Mouse (Mus musculus) megakaryocyte, embryonic 14.5 days (primary cell): ENCODE measurements at regions not wholly inside any gene's neighbourhood (a gene's known extent, or its start where the extent isn't known, plus 50 kb on each side); places are given as distances from the start of the nearest gene placed in this dataset.

Source experiments
- H3K27me3 ChIP-seq: replicated peaks from 2 replicates; pipeline ENCODE3; 2012; ENCODE audit warnings: inconsistent platforms
- H3K36me3 ChIP-seq: replicated peaks from 2 replicates; pipeline ENCODE3; 2012; ENCODE audit warnings: low read length, inconsistent platforms, mixed read lengths
- H3K4me1 ChIP-seq: 2 replicates; pipeline ENCODE4 v1.6.1; 2012; ENCODE audit warnings: inconsistent platforms
- H3K4me3 ChIP-seq: replicated peaks from 2 replicates; pipeline ENCODE3; 2012; ENCODE audit warnings: moderate library complexity, mild to moderate bottlenecking, inconsistent platforms
- H3K9me3 ChIP-seq: 2 replicates; pipeline ENCODE4 v1.6.1; 2012; ENCODE audit warnings: inconsistent platforms
- FLI1 ChIP-seq: IDR thresholded peaks from 2 replicates; pipeline ENCODE4 v1.6.1; 2012; ENCODE audit warnings: low read length, inconsistent platforms, mixed read lengths
- GATA1 ChIP-seq: IDR thresholded peaks from 3 replicates; pipeline ENCODE4 v1.6.1; 2012; ENCODE audit warnings: mixed read lengths, low read length, inconsistent platforms, borderline replicate concordance

DNA sequence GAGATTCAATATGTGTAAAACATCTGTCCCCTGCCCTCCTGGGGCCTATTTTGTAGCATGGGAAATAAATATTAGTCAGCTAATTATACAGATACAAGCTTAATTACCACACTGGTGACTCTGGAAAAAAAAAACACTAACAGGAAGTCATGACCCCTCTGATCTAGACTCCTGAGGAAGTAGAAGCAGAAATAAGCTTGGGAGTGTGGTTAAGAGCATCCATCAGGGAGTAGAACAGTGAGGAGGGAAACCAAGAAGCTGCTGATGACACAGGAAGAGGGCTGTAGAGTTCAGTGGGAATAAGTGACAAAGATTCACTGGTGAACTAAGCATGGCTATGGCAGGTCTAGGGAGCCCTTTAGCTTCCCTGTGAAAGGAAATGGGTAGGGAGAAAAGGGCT lies 360.0 kb downstream of the Ndufa4 start:
- peaks cover 10% of the 10 kb centered on the region; the same call in 1 of the 2 replicates for H3K9me3 ChIP-seq
- H3K4me1 ChIP-seq, result peaks cover 30% of the 10 kb centered on the region
- H3K4me3 ChIP-seq, result no peak overlapping the region
- peaks cover 2% of the 10 kb centered on the region for H3K36me3 ChIP-seq
- H3K27me3 ChIP-seq, result no peaks in the 10 kb centered on the region
- TF ChIP-seq GATA1, result no peak
- TF ChIP-seq FLI1, result no peak

GRCm38 (mm10) chr6:11534930-11535880 lies 372.1 kb downstream of the Ndufa4 start:
- Histone ChIP-seq H3K36me3 (no peaks in the 10 kb centered on the region), H3K9me3 (no peaks in the 10 kb centered on the region), H3K27me3 (no peaks in the 10 kb centered on the region), H3K4me3 (no peak overlapping the region), H3K4me1 (peaks cover 13% of the 10 kb centered on the region)
- TF ChIP-seq FLI1 (no peak), GATA1 (no peak)

GRCm38 (mm10) chr6:11503136-11503535 lies 404.2 kb downstream of the Ndufa4 start:
- Histone ChIP-seq H3K4me1 (no peaks in the 10 kb centered on the region), H3K4me3 (no peak overlapping the region), H3K9me3 (no peaks in the 10 kb centered on the region; the same call in 1 of the 2 replicates), H3K27me3 (no peaks in the 10 kb centered on the region), H3K36me3 (no peaks in the 10 kb centered on the region)
- no peak for TF ChIP-seq GATA1
- no peak for TF ChIP-seq FLI1

DNA sequence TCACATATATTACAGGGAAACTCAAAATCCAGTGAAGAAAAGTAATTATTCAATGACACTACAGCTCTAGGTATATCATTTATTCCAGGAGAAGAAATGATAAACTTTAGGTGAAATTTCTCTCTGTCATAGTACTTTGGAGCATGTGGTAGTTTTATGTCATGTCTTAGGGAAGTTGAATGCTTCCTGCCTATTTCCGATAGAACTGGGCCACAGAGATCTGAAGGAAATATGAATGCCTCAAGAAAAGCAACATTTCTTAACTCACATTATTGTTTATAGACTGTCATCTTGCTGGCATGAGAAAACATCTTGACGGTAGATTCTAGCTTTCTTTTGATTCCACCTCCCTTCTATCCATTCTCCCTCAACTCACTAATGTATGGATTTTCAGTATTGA lies 412.9 kb downstream of the Ndufa4 start:
- no peaks in the 10 kb centered on the region for H3K36me3 ChIP-seq
- H3K4me3 ChIP-seq, result no peak overlapping the region
- peaks cover 6% of the 10 kb centered on the region; the same call in 1 of the 2 replicates for H3K4me1 ChIP-seq
- no peak for TF ChIP-seq FLI1
- TF ChIP-seq GATA1, result no peak
- no peaks in the 10 kb centered on the region for H3K27me3 ChIP-seq
- no peaks in the 10 kb centered on the region for H3K9me3 ChIP-seq

DNA sequence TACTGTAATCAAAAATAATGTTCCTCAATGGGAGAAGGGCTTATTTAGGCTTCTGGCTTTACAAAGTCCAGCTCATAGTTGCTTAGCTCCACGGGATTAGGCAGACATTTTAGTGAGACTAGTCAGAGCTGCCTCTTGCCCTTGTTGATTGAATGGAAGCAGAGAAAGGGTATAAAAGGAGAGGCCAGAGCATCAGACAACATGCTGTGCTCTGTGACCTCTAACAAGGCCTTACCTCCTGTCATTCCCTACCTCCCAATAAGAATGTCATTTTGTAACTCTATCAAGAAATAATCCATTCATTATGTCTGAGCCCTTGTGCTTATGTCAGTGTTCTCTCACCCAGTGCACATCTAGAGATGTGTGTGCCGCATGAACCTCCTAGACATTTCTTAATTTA lies 430.3 kb downstream of the Ndufa4 start:
- Histone ChIP-seq H3K36me3 (no peaks in the 10 kb centered on the region), H3K4me1 (no peaks in the 10 kb centered on the region), H3K4me3 (no peak overlapping the region), H3K9me3 (no peaks in the 10 kb centered on the region), H3K27me3 (no peaks in the 10 kb centered on the region)
- TF ChIP-seq GATA1 (no peak), FLI1 (no peak)
